Mouse (Mus musculus) erythroblast, embryonic 14.5 days (primary cell): ENCODE results near the gene Xrcc5.

Experiments used
- GATA1 ChIP-seq: IDR thresholded peaks from 2 replicates; pipeline ENCODE4 v1.6.1; 2012; ENCODE audit warnings: low read length, inconsistent platforms, mixed read lengths
- TAL1 ChIP-seq: IDR thresholded peaks from 3 replicates; pipeline ENCODE4 v1.6.1; 2012; ENCODE audit warnings: low read length, inconsistent platforms, mixed read lengths

GRCm38 (mm10) chr1:72411108-72411507 lies 103.9 kb downstream of the Xrcc5 start:
- TF ChIP-seq TAL1 (no peak), GATA1 (no peak)
